Mouse (Mus musculus): ENCODE measurements around the gene 1700008O03Rik. TPM values are rescaled to one million over a fixed set of nuclear protein-coding genes. Genes with fewer than 3 reads are reported as not detected.
A peak's percentile ranks its signal among the peaks of the same experiment; 100 is the strongest.

1700008O03Rik gene
- under 1 TPM; 0.21 to 0.25 TPM for total RNA-seq (2021)
- polyA plus RNA-seq (2012; rRNA removed) = 0.12 and 0.47 TPM in 2 replicates
- long read RNA-seq = 0 reads

DNA sequence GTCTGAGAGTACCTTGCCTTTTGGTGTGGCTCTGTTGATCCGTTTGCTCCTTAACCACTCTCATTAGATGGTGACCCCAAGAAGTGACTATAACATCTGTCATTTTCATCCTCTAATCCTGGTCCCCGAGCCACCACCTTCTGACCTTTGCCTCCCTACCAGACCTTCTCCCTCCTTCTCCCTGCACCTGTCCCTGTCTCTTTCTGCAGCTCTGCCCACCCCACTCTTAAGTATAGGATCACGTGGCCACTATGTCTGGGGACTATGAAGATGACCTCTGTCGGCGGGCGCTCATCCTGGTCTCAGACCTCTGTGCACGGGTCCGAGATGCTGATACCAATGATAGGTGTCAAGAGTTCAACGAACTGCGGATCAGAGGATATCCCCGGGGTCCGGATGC, at the start of gene 1700008O03Rik:
Gene 1700008O03Rik, minus strand, starts transcription at position 101 of the 400 bp plus-strand sequence.
- Histone ChIP-seq H3K36me3 (ENCODE audit: control insufficient read depth, insufficient read depth, low read length) (no peaks in the 10 kb centered on the region), H3K9ac (ENCODE audit: low read depth, low read length) (peak within 1 kb of the TSS; percentile 66), H3K4me3 (peak within 1 kb of the TSS; percentile 61), H3K79me2 (replicated peaks; ENCODE audit: control insufficient read depth, insufficient read depth, low read length) (no peaks in the 10 kb centered on the region), H3K27me3 (ENCODE audit: control insufficient read depth, insufficient read depth, low read length) (no peaks in the 10 kb centered on the region), H3K27ac (no peak within 1 kb of the TSS), H3K4me1 (ENCODE audit: control insufficient read depth, insufficient read depth, low read length) (no peaks in the 10 kb centered on the region)
- DNase-seq = no peak
- TF ChIP-seq POLR2A (IDR thresholded peaks at IDR 0.05; ENCODE audit: insufficient read depth, low read depth, low read length) (no peak), EP300 (IDR thresholded peaks at IDR 0.05; ENCODE audit: insufficient read depth, low read depth, low read length) (no peak)
- intact Hi-C loops (cut with DNase I) = no loop called here
- 77% methylated on average over 12 of the region's 12 CpGs for WGBS

GRCm38 (mm10) chr7:44434089-44434488, 48.5 kb upstream of the 1700008O03Rik start:
- Histone ChIP-seq H3K9ac (ENCODE audit: low read depth, low read length) (no peak overlapping the region), H3K27me3 (ENCODE audit: control insufficient read depth, insufficient read depth, low read length) (peaks cover 5% of the 10 kb centered on the region; the same call in 1 of the 2 replicates), H3K79me2 (replicated peaks; ENCODE audit: control insufficient read depth, insufficient read depth, low read length) (no peaks in the 10 kb centered on the region), H3K27ac (no peak overlapping the region), H3K4me1 (ENCODE audit: control insufficient read depth, insufficient read depth, low read length) (no peaks in the 10 kb centered on the region), H3K4me3 (no peak overlapping the region), H3K36me3 (ENCODE audit: control insufficient read depth, insufficient read depth, low read length) (no peaks in the 10 kb centered on the region)
- intact Hi-C loops (cut with DNase I) = no loop called here
- 68% methylated on average over 9 of the region's 9 CpGs for WGBS
- TF ChIP-seq CTCF (IDR thresholded peaks at IDR 0.05) (no peak), POLR2A (IDR thresholded peaks at IDR 0.05; ENCODE audit: insufficient read depth, low read depth, low read length) (no peak)
- DNase-seq = no peak

DNA sequence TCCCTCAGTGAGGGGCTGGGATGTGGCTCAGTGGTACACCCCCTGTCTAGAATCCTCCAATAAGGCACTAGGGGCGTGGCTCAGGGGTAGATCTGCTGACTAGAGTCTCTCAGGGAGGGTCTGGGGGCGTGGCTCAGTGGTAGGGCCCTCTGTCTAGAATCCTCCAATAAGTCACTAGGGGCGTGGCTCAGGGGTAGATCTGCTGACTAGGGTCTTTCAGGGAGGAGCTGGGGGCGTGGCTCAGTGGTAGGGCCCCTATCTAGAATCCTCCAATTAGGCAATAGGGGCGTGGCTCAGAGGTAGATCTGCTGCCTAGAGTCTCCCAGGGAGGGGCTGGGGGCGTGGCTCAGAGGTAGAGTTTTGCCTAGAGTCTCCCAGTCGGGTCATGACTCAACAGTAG, 47.8 kb upstream of the 1700008O03Rik start:
- Histone ChIP-seq H3K9ac (ENCODE audit: low read depth, low read length) (no peak overlapping the region), H3K4me3 (no peak overlapping the region), H3K27me3 (ENCODE audit: control insufficient read depth, insufficient read depth, low read length) (peaks cover 7% of the 10 kb centered on the region; the same call in 1 of the 2 replicates), H3K79me2 (replicated peaks; ENCODE audit: control insufficient read depth, insufficient read depth, low read length) (no peaks in the 10 kb centered on the region), H3K36me3 (ENCODE audit: control insufficient read depth, insufficient read depth, low read length) (no peaks in the 10 kb centered on the region), H3K27ac (no peak overlapping the region), H3K4me1 (ENCODE audit: control insufficient read depth, insufficient read depth, low read length) (no peaks in the 10 kb centered on the region)
- WGBS = 9% methylated on average over 7 of the region's 7 CpGs
- TF ChIP-seq EP300 (IDR thresholded peaks at IDR 0.05; ENCODE audit: insufficient read depth, low read depth, low read length) (no peak), POLR2A (IDR thresholded peaks at IDR 0.05; ENCODE audit: insufficient read depth, low read depth, low read length) (no peak), CTCF (IDR thresholded peaks at IDR 0.05) (no peak)
- intact Hi-C loops (cut with DNase I) = no loop called here
- DNase-seq = no peak

GRCm38 (mm10) chr7:44432550-44432949, 46.9 kb upstream of the 1700008O03Rik start:
- no peak for TF ChIP-seq CTCF (IDR thresholded peaks at IDR 0.05)
- no peak for TF ChIP-seq POLR2A (IDR thresholded peaks at IDR 0.05; ENCODE audit: insufficient read depth, low read depth, low read length)
- TF ChIP-seq EP300 (IDR thresholded peaks at IDR 0.05; ENCODE audit: insufficient read depth, low read depth, low read length) = no peak
- no peak for DNase-seq
- WGBS = 71% methylated on average over 6 of the region's 6 CpGs
- H3K79me2 ChIP-seq (replicated peaks; ENCODE audit: control insufficient read depth, insufficient read depth, low read length) = no peaks in the 10 kb centered on the region
- no peak overlapping the region for H3K4me3 ChIP-seq
- no peak overlapping the region for H3K27ac ChIP-seq
- H3K9ac ChIP-seq (ENCODE audit: low read depth, low read length) = no peak overlapping the region
- no peaks in the 10 kb centered on the region for H3K4me1 ChIP-seq (ENCODE audit: control insufficient read depth, insufficient read depth, low read length)
- intact Hi-C loops (cut with DNase I) = no loop called here
- peaks cover 9% of the 10 kb centered on the region for H3K27me3 ChIP-seq (ENCODE audit: control insufficient read depth, insufficient read depth, low read length)
- no peaks in the 10 kb centered on the region for H3K36me3 ChIP-seq (ENCODE audit: control insufficient read depth, insufficient read depth, low read length)

- Histone ChIP-seq H3K36me3 (ENCODE audit: control insufficient read depth, insufficient read depth, low read length) (no peaks in the 10 kb centered on the region), H3K4me3 (no peak overlapping the region), H3K27me3 (ENCODE audit: control insufficient read depth, insufficient read depth, low read length) (peaks cover 9% of the 10 kb centered on the region), H3K9ac (ENCODE audit: low read depth, low read length) (no peak overlapping the region), H3K4me1 (ENCODE audit: control insufficient read depth, insufficient read depth, low read length) (no peaks in the 10 kb centered on the region), H3K79me2 (replicated peaks; ENCODE audit: control insufficient read depth, insufficient read depth, low read length) (no peaks in the 10 kb centered on the region), H3K27ac (no peak overlapping the region)
- TF ChIP-seq POLR2A (IDR thresholded peaks at IDR 0.05; ENCODE audit: insufficient read depth, low read depth, low read length) = no peak
- TF ChIP-seq CTCF (IDR thresholded peaks at IDR 0.05) = no peak
- no peak for TF ChIP-seq EP300 (IDR thresholded peaks at IDR 0.05; ENCODE audit: insufficient read depth, low read depth, low read length)
- no peak for DNase-seq
- intact Hi-C loops (cut with DNase I) = no loop called here
- WGBS = 8% methylated on average over 32 of the region's 32 CpGs
Measured at GRCm38 (mm10) chr7:44429534-44430488, 44.2 kb upstream of the 1700008O03Rik start.

DNA sequence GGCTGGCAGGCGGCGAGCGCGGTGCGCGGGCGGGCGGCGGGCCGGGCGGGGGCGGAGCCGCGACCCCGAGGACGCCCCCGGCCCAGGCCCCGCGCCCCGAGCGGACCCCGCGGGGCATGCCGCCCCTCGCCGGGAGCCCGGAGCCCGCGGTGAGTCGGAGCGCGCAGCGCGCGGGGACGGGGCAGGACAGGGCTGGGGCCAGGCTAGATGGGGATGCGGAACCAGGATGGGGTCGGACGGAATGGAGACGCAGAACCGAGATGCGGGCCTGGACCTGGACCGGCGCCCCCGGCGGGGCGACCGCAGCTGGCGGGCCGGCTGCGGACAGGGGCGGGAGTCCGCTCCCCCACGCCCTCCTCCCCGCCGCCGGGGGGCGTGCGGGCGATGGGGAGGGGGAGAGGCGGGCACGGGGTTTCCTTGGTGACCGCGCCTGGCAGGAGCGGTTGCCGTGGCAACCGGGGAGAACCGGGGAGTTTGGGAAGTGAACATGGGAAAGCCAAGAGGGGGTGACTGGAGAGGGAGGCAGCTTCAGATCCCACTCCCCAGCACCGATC, 43.4 kb upstream of the 1700008O03Rik start, which contains the start of gene Lrrc4b:
Gene Lrrc4b, plus strand, starts transcription at position 51 of the 554 bp plus-strand sequence.
- Histone ChIP-seq H3K4me3 (no peak within 1 kb of the TSS), H3K27me3 (ENCODE audit: control insufficient read depth, insufficient read depth, low read length) (peaks cover 9% of the 10 kb centered on the region), H3K79me2 (replicated peaks; ENCODE audit: control insufficient read depth, insufficient read depth, low read length) (no peaks in the 10 kb centered on the region), H3K9ac (ENCODE audit: low read depth, low read length) (no peak within 1 kb of the TSS; the same call in 1 of the 2 replicates), H3K36me3 (ENCODE audit: control insufficient read depth, insufficient read depth, low read length) (no peaks in the 10 kb centered on the region), H3K4me1 (ENCODE audit: control insufficient read depth, insufficient read depth, low read length) (no peaks in the 10 kb centered on the region), H3K27ac (no peak within 1 kb of the TSS)
- intact Hi-C loops (cut with DNase I) = no loop called here
- 2% methylated on average over 49 of the region's 69 CpGs for WGBS
- DNase-seq = no peak
- TF ChIP-seq POLR2A (IDR thresholded peaks at IDR 0.05; ENCODE audit: insufficient read depth, low read depth, low read length) (no peak), EP300 (IDR thresholded peaks at IDR 0.05; ENCODE audit: insufficient read depth, low read depth, low read length) (no peak), CTCF (IDR thresholded peaks at IDR 0.05) (no peak)
